Mouse (Mus musculus): ENCODE measurements around the gene Vdr. TPM values are rescaled to one million over a fixed set of nuclear protein-coding genes. Genes with fewer than 3 reads are reported as not detected.

Vdr gene
- polyA plus RNA-seq, 1 experiment from 2014 or later = 2.6 TPM

GRCm38 (mm10) chr15:97843247-97843651, 67.2 kb downstream of the Vdr start:
- H3K36me3 ChIP-seq (ENCODE audit: insufficient read depth, low read length) = no peaks in the 10 kb centered on the region
- WGBS = 80% methylated on average over 7 of the region's 7 CpGs
- DNase-seq (ENCODE audit: low spot score) = no peak
- no peak overlapping the region for H3K27ac ChIP-seq (ENCODE audit: low read length)
- no peaks in the 10 kb centered on the region for H3K9me3 ChIP-seq (ENCODE audit: low read length)
- H3K27me3 ChIP-seq (replicated peaks; ENCODE audit: insufficient read depth, low read length) = no peaks in the 10 kb centered on the region
- peaks cover 26% of the 10 kb centered on the region for H3K4me1 ChIP-seq (ENCODE audit: insufficient read depth, low read depth, low read length)
- no peak overlapping the region for H3K4me3 ChIP-seq (ENCODE audit: low read depth, low read length)
- TF ChIP-seq EP300 (IDR thresholded peaks at IDR 0.05) (no peak), CTCF (IDR thresholded peaks at IDR 0.05) (no peak)
- no peak overlapping the region for H3K4me2 ChIP-seq (replicated peaks; ENCODE audit: low read depth, low read length)
- no peak overlapping the region for H3K9ac ChIP-seq (replicated peaks; ENCODE audit: low read depth)
- no peak for ATAC-seq

- no peak overlapping the region for H3K9ac ChIP-seq (replicated peaks; ENCODE audit: low read depth)
- no peak overlapping the region for H3K27ac ChIP-seq (ENCODE audit: low read length)
- TF ChIP-seq CTCF (IDR thresholded peaks at IDR 0.05) (no peak), EP300 (IDR thresholded peaks at IDR 0.05) (no peak)
- H3K4me1 ChIP-seq (ENCODE audit: insufficient read depth, low read depth, low read length) = peaks cover 33% of the 10 kb centered on the region
- WGBS = 82% methylated on average over 6 of the region's 6 CpGs
- no peak for ATAC-seq
- no peak overlapping the region for H3K4me3 ChIP-seq (ENCODE audit: low read depth, low read length)
- no peaks in the 10 kb centered on the region for H3K9me3 ChIP-seq (ENCODE audit: low read length)
- H3K36me3 ChIP-seq (ENCODE audit: insufficient read depth, low read length) = no peaks in the 10 kb centered on the region
- DNase-seq (ENCODE audit: low spot score) = no peak
- H3K4me2 ChIP-seq (replicated peaks; ENCODE audit: low read depth, low read length) = no peak overlapping the region
- H3K27me3 ChIP-seq (replicated peaks; ENCODE audit: insufficient read depth, low read length) = no peaks in the 10 kb centered on the region
Observed at GRCm38 (mm10) chr15:97842058-97842457, 68.4 kb downstream of the Vdr start.

- ATAC-seq (no peak), DNase-seq (ENCODE audit: low spot score) (no peak)
- Histone ChIP-seq H3K4me3 (ENCODE audit: low read depth, low read length) (no peak overlapping the region), H3K27me3 (replicated peaks; ENCODE audit: insufficient read depth, low read length) (no peaks in the 10 kb centered on the region), H3K4me1 (ENCODE audit: insufficient read depth, low read depth, low read length) (peaks cover 36% of the 10 kb centered on the region), H3K36me3 (ENCODE audit: insufficient read depth, low read length) (no peaks in the 10 kb centered on the region), H3K9me3 (ENCODE audit: low read length) (no peaks in the 10 kb centered on the region), H3K27ac (ENCODE audit: low read length) (no peak overlapping the region), H3K4me2 (replicated peaks; ENCODE audit: low read depth, low read length) (no peak overlapping the region), H3K9ac (replicated peaks; ENCODE audit: low read depth) (no peak overlapping the region)
- TF ChIP-seq EP300 (IDR thresholded peaks at IDR 0.05) (no peak), CTCF (IDR thresholded peaks at IDR 0.05) (no peak)
- WGBS = 89% methylated on average over 6 of the region's 6 CpGs
Observed at GRCm38 (mm10) chr15:97841383-97841782, 69.0 kb downstream of the Vdr start.

GRCm38 (mm10) chr15:97840781-97841180, 69.6 kb downstream of the Vdr start:
- Histone ChIP-seq H3K36me3 (ENCODE audit: insufficient read depth, low read length) (no peaks in the 10 kb centered on the region), H3K4me3 (ENCODE audit: low read depth, low read length) (no peak overlapping the region), H3K9me3 (ENCODE audit: low read length) (no peaks in the 10 kb centered on the region), H3K27me3 (replicated peaks; ENCODE audit: insufficient read depth, low read length) (no peaks in the 10 kb centered on the region), H3K4me2 (replicated peaks; ENCODE audit: low read depth, low read length) (no peak overlapping the region), H3K9ac (replicated peaks; ENCODE audit: low read depth) (no peak overlapping the region), H3K27ac (ENCODE audit: low read length) (peak overlapping the region; percentile 71), H3K4me1 (ENCODE audit: insufficient read depth, low read depth, low read length) (peaks cover 36% of the 10 kb centered on the region)
- ATAC-seq (no peak), DNase-seq (ENCODE audit: low spot score) (peak; percentile 63)
- TF ChIP-seq CTCF (IDR thresholded peaks at IDR 0.05) (peak; percentile 72), EP300 (IDR thresholded peaks at IDR 0.05) (no peak)
- 73% methylated on average over 1 of the region's 1 CpGs for WGBS

- Histone ChIP-seq H3K9ac (replicated peaks; ENCODE audit: low read depth) (no peak overlapping the region), H3K36me3 (ENCODE audit: insufficient read depth, low read length) (no peaks in the 10 kb centered on the region), H3K4me2 (replicated peaks; ENCODE audit: low read depth, low read length) (no peak overlapping the region), H3K4me1 (ENCODE audit: insufficient read depth, low read depth, low read length) (peaks cover 36% of the 10 kb centered on the region), H3K27me3 (replicated peaks; ENCODE audit: insufficient read depth, low read length) (no peaks in the 10 kb centered on the region), H3K9me3 (ENCODE audit: low read length) (no peaks in the 10 kb centered on the region), H3K27ac (ENCODE audit: low read length) (peak overlapping the region; percentile 71), H3K4me3 (ENCODE audit: low read depth, low read length) (no peak overlapping the region)
- WGBS = 47% methylated on average over 2 of the region's 3 CpGs
- peak; percentile 80 for ATAC-seq
- TF ChIP-seq CTCF (IDR thresholded peaks at IDR 0.05) (peak; percentile 68), EP300 (IDR thresholded peaks at IDR 0.05) (peak; percentile 48; the same call in 1 of the 2 replicates)
- DNase-seq (ENCODE audit: low spot score) = peak; percentile 95
Observed at GRCm38 (mm10) chr15:97839991-97840455, 70.4 kb downstream of the Vdr start.

- H3K27me3 ChIP-seq (replicated peaks; ENCODE audit: insufficient read depth, low read length) = no peaks in the 10 kb centered on the region
- DNase-seq (ENCODE audit: low spot score) (no peak), ATAC-seq (no peak)
- H3K36me3 ChIP-seq (ENCODE audit: insufficient read depth, low read length) = no peaks in the 10 kb centered on the region
- H3K9me3 ChIP-seq (ENCODE audit: low read length) = no peaks in the 10 kb centered on the region
- WGBS = 69% methylated on average over 4 of the region's 4 CpGs
- H3K4me2 ChIP-seq (replicated peaks; ENCODE audit: low read depth, low read length) = no peak overlapping the region
- TF ChIP-seq EP300 (IDR thresholded peaks at IDR 0.05) = 0 out of 2 replicates have a peak, but pooled peaks have one; percentile 6
- TF ChIP-seq CTCF (IDR thresholded peaks at IDR 0.05) = no peak
- no peak overlapping the region for H3K4me3 ChIP-seq (ENCODE audit: low read depth, low read length)
- no peak overlapping the region for H3K9ac ChIP-seq (replicated peaks; ENCODE audit: low read depth)
- peak overlapping the region; percentile 71 for H3K27ac ChIP-seq (ENCODE audit: low read length)
- H3K4me1 ChIP-seq (ENCODE audit: insufficient read depth, low read depth, low read length) = peaks cover 36% of the 10 kb centered on the region
Observed at GRCm38 (mm10) chr15:97839473-97839872, 71.0 kb downstream of the Vdr start.

GRCm38 (mm10) chr15:97839012-97839411, 71.4 kb downstream of the Vdr start:
- H3K27me3 ChIP-seq (replicated peaks; ENCODE audit: insufficient read depth, low read length) = no peaks in the 10 kb centered on the region
- WGBS = 89% methylated on average over 2 of the region's 2 CpGs
- H3K4me2 ChIP-seq (replicated peaks; ENCODE audit: low read depth, low read length) = no peak overlapping the region
- peak overlapping the region; percentile 71 for H3K27ac ChIP-seq (ENCODE audit: low read length)
- no peak for TF ChIP-seq CTCF (IDR thresholded peaks at IDR 0.05)
- TF ChIP-seq EP300 (IDR thresholded peaks at IDR 0.05) = no peak
- H3K4me3 ChIP-seq (ENCODE audit: low read depth, low read length) = no peak overlapping the region
- peaks cover 36% of the 10 kb centered on the region for H3K4me1 ChIP-seq (ENCODE audit: insufficient read depth, low read depth, low read length)
- ATAC-seq (no peak), DNase-seq (ENCODE audit: low spot score) (no peak)
- H3K36me3 ChIP-seq (ENCODE audit: insufficient read depth, low read length) = no peaks in the 10 kb centered on the region
- no peaks in the 10 kb centered on the region for H3K9me3 ChIP-seq (ENCODE audit: low read length)
- H3K9ac ChIP-seq (replicated peaks; ENCODE audit: low read depth) = no peak overlapping the region

All from lung, postnatal 0 days (tissue).